Mouse (Mus musculus): ENCODE data around the gene Nat8f4.
A peak's percentile ranks its signal among the peaks of the same experiment; 100 is the strongest.
"Not testable (repeated sequence)": the region's sequence is repeated elsewhere in the genome, so short reads cannot be mapped to it uniquely, and the experiment has no call there.

Gene Nat8f4

DNA sequence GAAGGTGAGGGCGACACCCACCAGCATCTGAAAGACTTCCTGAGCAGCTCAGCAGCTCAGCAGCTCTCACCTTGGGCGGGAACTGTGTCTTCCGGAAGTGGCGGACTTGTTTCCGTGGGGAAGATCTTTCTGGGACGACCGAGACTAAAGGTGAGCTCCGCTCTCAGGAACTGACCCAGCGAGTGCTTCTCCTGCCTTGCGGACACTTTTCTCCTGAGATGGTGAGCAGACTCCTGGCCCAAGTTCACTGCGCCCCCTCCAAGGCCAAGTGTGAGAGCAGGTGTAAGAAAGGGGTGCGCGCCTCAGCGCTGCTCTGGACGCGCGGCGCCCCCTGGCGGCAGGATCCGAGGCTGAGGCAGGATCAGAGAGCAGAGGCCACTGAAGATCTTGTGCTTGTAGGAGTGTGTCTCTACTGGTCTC is at the start of gene Nat8f4:
TSS of gene Nat8f4 (minus strand) at position 243 of the 420 bp plus-strand sequence.
- peak; percentile 45 for DNase-seq (ENCODE audit: low spot score)

DNA sequence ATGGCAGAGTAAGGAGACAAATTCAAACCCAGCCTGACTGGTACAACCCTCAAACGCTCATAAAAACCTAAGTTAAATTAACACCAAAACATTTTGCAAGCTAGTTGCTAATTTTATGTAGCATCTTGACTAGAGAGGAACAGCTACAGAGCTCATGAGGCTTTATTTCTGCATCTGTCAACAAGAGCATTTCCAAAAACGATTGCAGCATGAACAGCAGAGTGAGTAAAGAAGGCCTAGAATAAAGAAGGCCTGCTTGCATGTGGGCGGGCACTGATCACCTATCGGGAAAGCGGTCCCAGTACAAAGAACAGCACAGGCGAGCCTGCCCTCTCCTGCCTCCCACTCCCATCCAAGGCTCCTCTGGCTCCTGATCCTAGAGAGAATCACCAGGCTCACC is 43.9 kb upstream of the Nat8f4 start:
- no peak for DNase-seq (ENCODE audit: low spot score)

DNA sequence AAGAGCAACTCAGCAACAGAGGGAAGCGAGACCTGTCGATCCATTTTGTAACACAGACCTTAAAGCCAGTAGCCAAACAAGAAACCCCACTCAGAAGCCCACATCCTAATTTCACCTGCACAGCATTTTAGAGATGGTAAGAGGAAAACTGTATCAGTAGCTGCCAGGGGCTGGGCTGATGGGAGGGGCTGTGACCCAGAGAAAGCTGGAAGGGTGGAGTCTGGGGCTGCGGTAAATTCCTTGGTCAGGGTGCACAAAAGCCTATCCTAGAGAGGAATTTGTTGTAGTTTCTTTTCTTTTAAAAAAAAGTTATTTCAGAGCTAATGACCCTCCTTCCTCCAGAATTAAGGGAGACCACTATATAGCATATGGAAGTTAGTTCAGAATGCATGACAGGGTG is 37.8 kb upstream of the Nat8f4 start:
- no peak for DNase-seq (ENCODE audit: low spot score)

DNA sequence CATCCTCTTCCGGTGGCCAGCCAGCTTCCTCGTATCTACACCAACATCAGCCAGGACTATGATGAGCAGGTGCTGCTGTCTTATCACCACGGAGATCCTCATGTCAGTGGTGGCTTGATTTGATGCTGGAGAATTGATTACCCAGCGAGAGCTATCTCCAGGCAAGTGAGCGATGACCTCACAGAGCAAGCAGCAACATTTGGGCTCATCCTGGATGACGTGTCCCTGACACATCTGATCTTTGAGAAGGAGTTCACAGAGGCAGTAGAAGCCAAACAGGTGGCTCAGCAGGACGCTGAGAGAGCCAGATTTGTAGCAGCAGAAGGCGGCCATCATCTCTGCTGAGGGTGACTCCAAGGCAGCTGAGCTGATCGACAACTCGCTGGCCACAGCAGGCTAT is 34.0 kb upstream of the Nat8f4 start:
- no peak for DNase-seq (ENCODE audit: low spot score)

DNA sequence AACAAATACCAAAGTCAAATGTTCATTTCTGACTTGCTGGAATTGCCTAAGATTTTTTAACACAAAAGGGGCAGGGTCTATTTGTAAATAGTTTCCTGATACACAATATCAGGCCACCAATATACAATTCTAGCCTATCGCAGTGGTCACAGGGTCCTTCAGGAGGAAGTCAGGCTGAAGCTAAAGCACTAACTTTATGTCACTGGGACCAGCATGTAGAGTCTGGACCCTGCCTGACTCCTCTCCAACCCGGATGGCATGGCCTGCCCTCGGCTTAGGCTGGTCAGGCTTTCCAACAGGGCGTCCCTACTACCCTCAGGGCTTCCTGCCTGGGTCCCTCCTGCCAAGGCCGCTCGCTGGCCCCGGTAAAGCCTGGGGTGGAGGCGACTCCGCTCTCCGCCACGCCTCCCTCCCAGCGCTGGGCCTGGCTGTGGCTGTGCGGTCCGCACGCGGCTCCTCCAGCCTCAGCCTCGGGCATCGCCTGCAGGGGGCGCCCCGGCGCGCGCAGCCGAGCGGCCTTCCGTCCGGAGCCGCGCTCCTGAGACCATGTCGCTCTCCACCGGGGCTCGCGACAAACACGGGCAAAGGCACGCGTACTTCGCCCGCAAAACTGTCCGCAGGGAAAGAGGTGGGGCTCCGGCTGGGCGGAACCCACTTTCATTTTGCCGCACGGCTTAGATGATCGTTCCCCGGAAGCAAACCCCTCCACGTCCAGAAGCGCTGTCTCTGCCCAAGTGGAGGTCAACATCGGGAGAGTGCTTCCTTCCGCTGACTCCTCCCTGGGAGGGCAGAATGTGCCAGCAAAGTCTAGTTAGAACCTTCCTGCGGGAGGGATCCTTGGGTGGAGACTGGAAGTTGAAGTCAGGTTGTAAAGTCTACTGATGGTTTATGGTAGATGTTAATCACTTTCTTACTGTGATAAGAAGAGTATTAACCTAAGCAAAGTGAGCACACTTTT is 32.1 kb upstream of the Nat8f4 start:
- peak; percentile 79 for DNase-seq (ENCODE audit: low spot score)

DNA sequence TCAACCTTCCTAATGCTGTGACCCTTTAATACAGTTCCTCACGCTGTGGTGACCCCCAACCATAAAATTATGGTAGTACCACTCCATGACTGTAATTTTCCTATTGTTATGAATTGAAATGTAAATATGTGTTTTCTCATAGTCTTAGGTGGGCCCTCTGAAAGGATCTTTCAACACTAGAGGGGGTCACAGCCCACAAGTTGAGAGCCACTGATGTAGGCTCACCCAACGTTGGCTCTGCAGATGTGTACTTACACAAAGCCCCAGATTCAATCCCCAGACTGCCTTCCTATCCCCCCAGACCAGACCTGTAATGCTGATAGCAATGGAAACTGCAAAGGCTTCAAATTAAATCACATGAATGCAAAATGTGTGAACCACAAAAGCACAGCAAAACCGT is 31.0 kb upstream of the Nat8f4 start:
- DNase-seq (ENCODE audit: low spot score): no peak

DNA sequence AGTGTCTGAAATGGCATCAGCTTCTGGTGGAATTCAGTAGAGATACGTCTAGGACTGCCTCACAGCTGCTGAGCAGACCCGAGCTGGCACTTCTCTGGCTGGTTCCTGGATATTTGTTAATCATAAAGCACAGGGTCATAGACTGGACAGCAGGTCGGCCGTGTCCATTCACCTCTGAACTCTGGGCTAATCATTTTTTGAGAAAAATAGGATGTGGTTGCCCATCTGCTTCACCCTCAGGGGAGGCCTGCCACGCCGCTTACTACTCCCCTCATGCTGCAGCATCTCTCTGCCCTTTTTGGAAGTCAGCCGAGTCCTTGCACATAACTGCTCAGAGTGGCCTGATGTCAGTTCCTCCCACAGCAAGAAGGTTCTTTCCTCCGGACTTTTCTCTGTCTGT is 29.4 kb upstream of the Nat8f4 start:
- no peak for DNase-seq (ENCODE audit: low spot score)

DNA sequence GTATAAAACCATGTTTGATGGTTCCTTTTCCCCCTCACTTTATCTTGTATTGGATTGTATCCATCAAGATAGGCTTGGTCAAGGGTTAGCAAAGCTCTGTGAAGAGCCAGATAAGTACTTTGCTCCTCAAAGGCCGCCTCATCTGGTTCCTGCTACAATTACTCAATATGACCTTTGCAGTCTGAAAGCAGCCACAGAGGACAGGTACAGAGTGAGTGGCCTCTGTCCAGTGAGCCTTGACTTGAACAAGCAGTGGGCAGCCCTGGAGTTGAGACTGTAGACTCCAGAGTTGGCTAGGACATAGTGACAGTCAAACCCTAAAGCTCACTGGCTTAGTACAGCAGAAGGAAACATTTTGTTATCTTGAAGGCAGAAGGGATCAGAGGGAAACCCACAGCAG is 24.6 kb upstream of the Nat8f4 start:
- DNase-seq (ENCODE audit: low spot score): no peak

DNA sequence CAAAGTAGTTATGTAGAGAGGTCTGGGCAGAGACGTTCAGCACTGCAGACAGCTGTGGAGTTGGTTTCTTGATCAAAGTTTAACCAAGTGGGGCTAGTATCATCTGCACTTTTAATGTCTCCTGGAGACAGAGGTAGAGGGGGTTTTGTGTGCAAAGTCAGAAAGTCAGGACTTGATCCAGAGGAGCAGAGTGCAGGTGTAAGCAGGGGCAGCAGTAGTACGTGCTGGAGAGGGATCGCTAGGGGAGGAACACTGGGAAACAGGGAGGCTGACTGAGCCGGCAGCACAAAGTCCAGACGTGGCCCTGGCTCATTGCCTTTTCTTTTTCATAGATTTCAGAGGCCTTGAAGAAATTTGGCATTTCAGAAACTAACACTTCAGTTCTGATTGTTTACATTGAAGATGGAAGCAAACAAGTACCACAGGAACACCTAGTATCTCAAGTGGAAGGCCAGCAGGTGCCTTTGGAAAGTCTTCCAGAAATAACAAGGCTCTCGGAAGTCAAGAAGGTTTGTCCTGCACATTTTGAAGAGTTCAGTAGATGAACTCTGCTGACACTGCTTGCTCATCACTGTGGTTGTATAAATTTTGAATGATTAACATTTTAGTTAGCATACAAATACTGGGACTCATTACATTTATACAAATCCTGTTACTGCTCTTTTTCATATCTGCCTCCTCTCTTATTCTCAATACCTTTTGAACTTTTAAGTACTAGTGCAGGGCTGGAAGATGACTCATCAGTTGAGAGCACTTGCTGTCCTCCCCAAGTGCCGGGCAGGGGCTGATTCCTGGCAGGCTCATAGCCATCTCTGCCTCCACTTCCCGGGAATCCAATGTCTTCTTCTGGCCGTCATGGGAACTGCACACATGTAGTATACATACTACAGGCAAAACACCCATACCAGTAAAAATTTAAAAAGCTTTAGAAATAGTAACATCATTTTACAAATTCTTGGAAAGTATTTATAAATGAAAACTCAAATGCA is 23.1 kb upstream of the Nat8f4 start:
- DNase-seq (ENCODE audit: low spot score): no peak

DNA sequence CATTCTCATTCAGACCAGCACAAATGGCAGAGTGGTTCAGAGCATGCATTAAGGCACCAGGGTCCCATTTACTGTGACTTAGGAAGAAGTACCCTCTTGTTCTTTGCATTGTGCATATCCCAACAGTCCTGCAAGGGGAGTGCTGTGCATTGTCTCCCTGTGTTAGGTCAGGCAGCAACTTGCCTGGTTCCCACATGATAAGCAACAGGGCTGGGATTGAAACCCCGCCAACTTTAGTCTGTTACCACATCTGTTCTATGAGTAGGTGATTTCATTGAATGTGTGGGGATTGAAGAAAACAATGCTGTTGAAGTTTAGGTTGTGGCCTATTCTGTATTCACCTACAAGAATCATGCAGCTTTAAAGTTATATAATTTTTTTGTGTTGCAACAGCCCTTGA is 22.0 kb upstream of the Nat8f4 start:
- DNase-seq (ENCODE audit: low spot score): no peak

DNA sequence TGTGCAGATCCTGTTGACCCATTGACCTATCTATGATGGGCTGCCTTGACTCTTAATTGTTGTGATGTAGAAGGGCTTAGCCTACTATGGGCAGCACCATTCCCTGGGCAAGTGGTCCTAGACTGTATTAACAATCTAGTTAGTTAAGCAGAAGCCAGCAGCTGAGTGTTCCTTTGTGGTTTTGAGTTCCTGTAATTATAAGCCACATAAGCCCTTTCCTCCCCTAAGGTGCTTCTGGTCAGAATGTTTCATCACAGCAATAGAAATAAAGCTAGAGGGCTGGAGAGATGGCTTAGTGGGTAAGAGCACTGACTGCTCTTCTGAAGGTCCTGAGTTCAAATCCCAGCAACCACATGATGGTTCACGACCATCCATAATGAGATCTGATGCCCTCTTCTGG is 19.0 kb upstream of the Nat8f4 start:
- DNase-seq (ENCODE audit: low spot score): no peak

DNA sequence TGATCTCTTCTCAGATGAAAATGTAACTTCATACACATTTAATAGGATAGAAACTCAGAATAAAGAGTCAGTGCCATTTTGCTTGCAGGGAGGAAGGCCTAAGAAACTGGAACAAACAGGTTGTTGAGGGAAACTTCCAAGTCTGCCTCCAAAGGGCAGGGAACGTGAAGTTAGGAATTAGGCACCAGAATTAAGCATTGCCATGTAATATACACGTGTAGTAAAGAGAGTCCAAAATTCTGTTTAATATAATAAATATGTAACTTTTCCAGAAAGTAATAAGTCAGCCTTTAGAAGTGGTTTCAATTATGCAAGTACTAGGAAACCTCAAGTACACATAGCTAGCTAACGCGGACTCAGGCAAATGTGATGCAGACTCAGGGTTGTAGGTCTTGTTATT is 14.7 kb upstream of the Nat8f4 start:
- DNase-seq (ENCODE audit: low spot score): no peak

DNA sequence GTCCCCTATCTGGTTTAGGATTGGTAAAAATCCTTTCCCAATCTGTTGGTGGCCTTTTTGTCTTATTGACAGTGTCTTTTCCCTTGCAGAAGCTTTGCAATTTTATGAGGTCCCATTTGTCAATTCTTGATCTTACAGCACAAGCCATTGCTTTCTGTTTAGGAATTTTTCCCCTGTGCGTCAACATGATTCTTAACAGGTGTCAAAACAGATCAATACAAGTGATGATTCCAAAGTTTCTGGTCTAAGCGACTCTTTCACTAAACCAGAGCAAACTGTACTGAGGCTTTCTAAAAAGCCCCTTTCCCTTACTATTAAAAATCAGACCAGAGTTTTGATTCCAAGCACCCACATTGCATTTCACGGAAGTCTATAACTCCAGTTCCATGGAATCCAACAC is 13.7 kb upstream of the Nat8f4 start:
- DNase-seq (ENCODE audit: low spot score): not testable (repeated sequence)

DNA sequence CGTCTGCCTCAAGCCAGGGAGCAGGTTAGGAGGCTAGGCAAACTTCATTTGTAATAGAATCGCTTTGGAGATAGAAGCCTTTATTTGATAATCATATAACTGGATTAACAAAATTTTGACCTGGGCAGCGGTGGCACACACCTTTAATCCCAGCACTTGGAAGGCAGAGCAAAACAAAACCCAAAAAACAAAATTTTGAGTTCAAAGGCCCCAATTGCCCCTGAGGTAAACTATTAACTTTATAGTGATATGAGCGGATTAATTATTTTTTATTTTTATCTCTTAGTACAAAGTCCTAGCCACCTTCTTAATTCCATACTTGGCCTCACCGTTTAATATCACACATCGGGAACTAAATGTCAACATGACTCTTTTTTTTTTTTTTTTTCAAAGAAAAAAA is 11.9 kb upstream of the Nat8f4 start:
- no peak for DNase-seq (ENCODE audit: low spot score)

DNA sequence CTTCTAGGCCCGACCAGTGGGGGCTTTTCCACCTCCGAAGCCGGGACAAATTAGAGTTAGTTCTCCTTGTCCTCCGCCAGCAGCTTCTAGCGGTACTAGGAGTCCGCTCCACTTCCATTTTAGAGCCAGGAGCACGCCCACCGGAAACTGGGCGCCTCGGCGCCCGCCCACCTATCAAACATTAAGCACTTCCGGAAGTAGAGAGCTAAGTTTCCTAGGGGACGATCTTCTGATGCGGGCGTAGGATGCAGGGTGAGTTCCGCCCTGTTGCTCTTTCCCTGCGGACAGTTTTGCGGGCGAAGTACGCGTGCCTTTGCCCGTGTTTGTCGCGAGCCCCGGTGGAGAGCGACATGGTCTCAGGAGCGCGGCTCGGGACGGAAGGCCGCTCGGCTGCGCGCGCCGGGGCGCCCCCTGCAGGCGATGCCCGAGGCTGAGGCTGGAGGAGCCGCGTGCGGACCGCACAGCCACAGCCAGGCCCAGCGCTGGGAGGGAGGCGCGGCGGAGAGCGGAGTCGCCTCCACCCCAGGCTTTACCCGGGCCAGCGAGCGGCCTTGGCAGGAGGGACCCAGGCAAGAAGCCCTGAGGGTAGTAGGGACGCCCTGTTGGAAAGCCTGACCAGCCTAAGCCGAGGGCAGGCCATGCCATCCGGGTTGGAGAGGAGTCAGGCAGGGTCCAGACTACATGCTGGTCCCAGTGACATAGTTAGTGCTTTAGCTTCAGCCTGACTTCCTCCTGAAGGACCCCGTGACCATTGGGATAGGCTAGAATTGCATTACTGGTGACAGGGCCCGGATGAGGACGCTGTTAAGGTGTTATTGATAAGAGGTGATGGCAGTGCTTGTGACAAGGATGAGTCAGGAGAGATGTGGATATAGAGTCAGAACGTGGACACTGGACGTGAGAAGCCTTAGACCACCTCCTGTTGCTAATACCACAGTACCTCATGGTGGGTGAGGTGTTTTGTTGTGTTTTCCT is 11.1 kb upstream of the Nat8f4 start, which contains the start of gene Nat8f1:
TSS of gene Nat8f1 (minus strand) at position 149 of the 975 bp plus-strand sequence.
- DNase-seq (ENCODE audit: low spot score): peak; percentile 93

DNA sequence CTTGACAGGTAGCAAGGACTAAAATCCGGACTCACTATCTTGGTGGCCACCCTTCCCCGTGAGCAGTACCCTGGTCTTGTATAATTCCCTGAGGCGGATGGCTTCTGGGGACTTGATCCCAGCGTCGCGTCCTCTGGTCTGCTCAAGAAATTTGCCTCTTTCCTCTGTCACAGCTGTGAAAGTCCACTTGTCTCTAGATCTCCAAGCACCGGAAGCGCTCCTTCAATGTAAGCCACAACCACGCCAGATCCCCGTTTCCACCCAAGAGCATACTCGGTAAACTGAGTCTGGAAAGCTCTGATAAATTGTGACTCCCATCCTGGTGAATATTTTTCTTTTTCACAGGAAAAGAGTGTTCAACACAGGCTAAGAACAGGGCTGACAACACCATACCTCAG is 10.5 kb upstream of the Nat8f4 start:
- peak; percentile 26 for DNase-seq (ENCODE audit: low spot score)

DNA sequence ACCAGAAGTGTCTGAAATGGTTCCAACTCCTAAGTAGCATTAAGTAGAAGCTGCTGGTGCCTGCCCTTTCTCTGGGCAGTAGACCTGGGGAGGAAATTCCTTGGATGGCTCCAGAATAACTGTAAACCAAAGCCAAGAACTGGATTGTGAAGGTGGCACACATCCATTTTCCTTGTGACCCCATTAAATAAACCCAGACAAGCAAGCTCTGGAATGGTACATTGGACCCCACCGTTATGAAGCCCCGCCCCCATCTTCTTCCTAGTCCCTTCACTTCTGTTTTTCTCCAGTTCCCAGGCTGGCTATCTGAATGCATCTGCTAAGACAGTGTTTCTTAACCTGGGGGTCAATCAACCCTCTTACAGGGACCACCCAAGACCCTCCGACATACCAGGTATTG is 6.9 kb upstream of the Nat8f4 start, which contains the start of gene Tprkb:
TSS of gene Tprkb (plus strand) at position 279 of the 400 bp plus-strand sequence.
- DNase-seq (ENCODE audit: low spot score): no peak

DNA sequence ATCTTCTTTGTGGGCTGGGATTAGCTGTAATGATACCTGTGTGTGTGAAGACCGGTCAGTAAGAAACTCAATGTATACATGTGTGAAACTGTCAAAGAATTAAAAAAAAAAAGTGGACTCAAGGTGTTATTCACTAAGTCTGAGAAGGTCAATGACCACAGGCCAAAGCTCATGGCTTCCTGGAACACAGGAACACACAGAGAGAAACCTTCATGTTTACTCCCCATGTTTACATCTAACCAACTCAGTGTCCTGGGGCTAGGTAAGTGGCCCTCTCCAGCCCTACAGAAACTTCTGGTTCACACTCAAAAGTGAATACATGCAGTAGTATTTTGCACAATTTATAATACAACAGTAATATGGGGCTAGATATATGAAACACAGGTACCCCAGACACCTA is 5.0 kb upstream of the Nat8f4 start:
- DNase-seq (ENCODE audit: low spot score): no peak

DNA sequence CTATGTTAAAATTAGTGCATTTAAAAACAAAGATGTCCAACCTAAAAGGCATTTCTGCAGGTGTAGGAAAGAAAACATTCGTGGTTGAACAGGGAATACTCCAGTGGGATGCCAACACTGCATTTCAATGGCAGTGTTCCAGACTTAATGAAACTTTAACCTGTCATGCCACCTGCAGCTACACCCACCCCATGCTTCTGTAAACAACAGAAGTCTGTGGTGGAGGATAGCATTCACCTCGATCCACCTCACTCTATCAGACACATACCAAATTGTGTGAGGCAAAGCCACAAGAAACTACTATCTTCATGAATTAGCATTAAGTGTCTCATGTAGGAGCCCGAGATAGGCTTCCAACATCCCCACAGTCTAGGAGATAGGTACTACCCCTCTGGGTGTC is 3.7 kb upstream of the Nat8f4 start:
- no peak for DNase-seq (ENCODE audit: low spot score)

DNA sequence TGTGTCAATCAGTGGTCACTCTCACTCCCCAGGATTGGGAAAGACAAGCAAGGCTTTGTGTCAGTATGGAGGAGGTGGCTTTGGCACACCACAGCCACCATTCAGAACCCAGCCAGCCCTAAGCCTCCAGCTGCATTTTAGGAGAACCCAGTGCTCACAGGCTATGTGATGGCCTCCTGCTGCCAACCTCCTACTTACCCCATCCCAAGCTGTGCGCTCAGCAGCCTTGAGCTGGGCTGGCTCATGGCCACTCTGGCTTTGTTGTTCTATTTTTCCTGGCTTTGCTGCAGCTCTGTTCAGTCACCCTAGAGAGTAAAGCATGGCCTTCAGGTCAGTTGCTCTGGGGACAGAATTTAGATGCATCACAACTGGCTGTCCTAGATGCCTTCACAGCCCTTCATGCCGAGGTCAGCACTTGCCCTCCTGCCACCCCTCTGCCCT is 2.2 kb upstream of the Nat8f4 start:
- not testable (repeated sequence) for DNase-seq (ENCODE audit: low spot score)

DNA sequence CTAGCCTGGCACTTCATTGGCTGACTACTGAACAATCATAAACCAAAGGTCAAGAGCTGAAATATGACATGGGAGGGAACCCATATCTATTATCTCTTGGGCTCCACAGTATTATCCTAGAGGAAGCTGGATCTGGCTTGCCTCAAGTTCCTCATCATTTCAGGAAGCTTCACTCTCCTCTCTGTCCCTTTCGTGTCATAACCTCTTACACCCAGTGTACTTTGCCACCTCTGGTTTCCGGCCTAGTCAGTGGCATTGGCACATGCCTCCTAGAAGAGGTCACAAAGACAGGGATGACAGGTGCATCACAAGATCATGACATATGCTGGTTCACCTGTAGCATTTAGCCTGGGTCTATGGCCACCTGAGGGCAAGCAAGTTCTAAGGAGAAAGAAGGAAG is 2.4 kb downstream of the Nat8f4 start:
- no peak for DNase-seq (ENCODE audit: low spot score)

Data from embryo, embryonic 10.5 days (tissue).